Mouse (Mus musculus) hindbrain, embryonic 14.5 days (tissue): ENCODE data around the gene Vps13c. TPM values are rescaled to one million over a fixed set of nuclear protein-coding genes. Genes with fewer than 3 reads are reported as not detected.

ENCODE experiments used
- ATAC-seq: fragments of 200-750 bp; cut with Nextera tagmentation; 2 replicates; pipeline ENCODE4 v1.8.0; 2017; ENCODE audit warnings: moderate number of reproducible peaks, mild to moderate bottlenecking, moderate TSS enrichment, moderate library complexity; ENCODE audit not compliant: low FRiP score
- DNase-seq: peaks from one replicate; pipeline ENCODE4 v3.0.0-alpha.2; 2015; ENCODE audit warnings: low spot score
- H3K27ac ChIP-seq: fragments of 300-500 bp; sonication (generic); 2 replicates; pipeline ENCODE4 v1.5.1; 2014; ENCODE audit warnings: mild to moderate bottlenecking, moderate library complexity
- H3K27me3 ChIP-seq: fragments of 300-500 bp; sonication (generic); 2 replicates; pipeline ENCODE4 v1.6.1; 2014; ENCODE audit warnings: mild to moderate bottlenecking, low read length, mixed read lengths; ENCODE audit not compliant: control insufficient read depth, insufficient read depth
- H3K36me3 ChIP-seq: fragments of 300-500 bp; sonication (generic); replicated peaks from 2 replicates; pipeline ENCODE4 v1.6.1; 2014; ENCODE audit not compliant: control insufficient read depth, insufficient read depth
- H3K4me1 ChIP-seq: fragments of 300-500 bp; sonication (generic); replicated peaks from 2 replicates; pipeline ENCODE4 v1.6.1; 2014; ENCODE audit warnings: antibody characterized with exemption, low read length, mixed read lengths; ENCODE audit not compliant: control insufficient read depth, insufficient read depth
- H3K4me2 ChIP-seq: fragments of 300-500 bp; sonication (generic); replicated peaks from 2 replicates; pipeline ENCODE4 v1.6.1; 2014; ENCODE audit warnings: mild to moderate bottlenecking, moderate library complexity
- H3K4me3 ChIP-seq: fragments of 300-500 bp; sonication (generic); replicated peaks from 2 replicates; pipeline ENCODE4 v1.5.1; 2014; ENCODE audit warnings: mild to moderate bottlenecking, low read length
- H3K9ac ChIP-seq: fragments of 300-500 bp; sonication (generic); 2 replicates; pipeline ENCODE4 v1.6.1; 2014
- H3K9me3 ChIP-seq: fragments of 300-500 bp; sonication (generic); 2 replicates; pipeline ENCODE4 v1.6.1; 2016; ENCODE audit warnings: low read length; ENCODE audit not compliant: control insufficient read depth
- WGBS: fragments of 180-500 bp; shearing (Covaris S2); extraction: QIAGEN DNeasy Blood & Tissue Kit; methylation state at CpG from one replicate; pipeline ENCODE4 v1.1.7; 2014; 5-methylcytosine and 5-hydroxymethylcytosine counted together
- polyA plus RNA-seq: library from polyadenylated mRNA; unstranded; fragments of >200 nt; fragmentation: Nextera tagmentation; extraction: Ambion mirVana; gene quantifications from 2 replicates; pipeline ENCODE4 v1.2.1, GENCODE M21; 2014

Vps13c gene
- polyA plus RNA-seq, 1 experiment from 2014 or later: 15.0 TPM

- Histone ChIP-seq H3K9ac (no peak overlapping the region), H3K4me1 (no peaks in the 10 kb centered on the region; the same call in 1 of the 2 replicates), H3K27me3 (no peaks in the 10 kb centered on the region), H3K4me2 (no peak overlapping the region), H3K36me3 (peaks cover 56% of the 10 kb centered on the region), H3K9me3 (no peaks in the 10 kb centered on the region), H3K27ac (no peak overlapping the region), H3K4me3 (no peak overlapping the region)
- DNase-seq (no peak), ATAC-seq (no peak)
- WGBS: 90% methylated on average over 1 of the region's 1 CpGs
These were observed 53.3 kb downstream of the Vps13c start for GRCm38 (mm10) chr9:67893474-67893873.

GRCm38 (mm10) chr9:67896646-67897295, 56.6 kb downstream of the Vps13c start:
- whole genome bisulfite sequencing: 52% methylated on average over 12 of the region's 12 CpGs
- Histone ChIP-seq H3K36me3 (peaks cover 59% of the 10 kb centered on the region), H3K27ac (no peak overlapping the region), H3K4me1 (no peaks in the 10 kb centered on the region; the same call in 1 of the 2 replicates), H3K27me3 (no peaks in the 10 kb centered on the region), H3K4me3 (no peak overlapping the region), H3K9me3 (no peaks in the 10 kb centered on the region), H3K9ac (no peak overlapping the region), H3K4me2 (no peak overlapping the region)
- DNase-seq (no peak), ATAC-seq (no peak)

GRCm38 (mm10) chr9:67900398-67900797, 60.2 kb downstream of the Vps13c start:
- no peaks in the 10 kb centered on the region; the same call in 1 of the 2 replicates for H3K4me1 ChIP-seq
- H3K27ac ChIP-seq: no peak overlapping the region
- DNase-seq: no peak
- no peaks in the 10 kb centered on the region for H3K27me3 ChIP-seq
- WGBS: 62% methylated on average over 5 of the region's 5 CpGs
- no peak overlapping the region for H3K9ac ChIP-seq
- no peak for ATAC-seq
- H3K4me2 ChIP-seq: no peak overlapping the region
- H3K36me3 ChIP-seq: peaks cover 46% of the 10 kb centered on the region
- H3K4me3 ChIP-seq: no peak overlapping the region
- no peaks in the 10 kb centered on the region for H3K9me3 ChIP-seq

GRCm38 (mm10) chr9:67904355-67904754, 64.2 kb downstream of the Vps13c start:
- Histone ChIP-seq H3K27ac (no peak overlapping the region), H3K27me3 (no peaks in the 10 kb centered on the region), H3K4me2 (no peak overlapping the region), H3K9ac (no peak overlapping the region), H3K4me3 (no peak overlapping the region), H3K9me3 (no peaks in the 10 kb centered on the region), H3K4me1 (no peaks in the 10 kb centered on the region), H3K36me3 (peaks cover 66% of the 10 kb centered on the region)
- DNase-seq (no peak), ATAC-seq (no peak)
- WGBS: 69% methylated on average over 6 of the region's 6 CpGs

GRCm38 (mm10) chr9:67905541-67905940, 65.3 kb downstream of the Vps13c start:
- H3K9me3 ChIP-seq: no peaks in the 10 kb centered on the region
- no peaks in the 10 kb centered on the region for H3K27me3 ChIP-seq
- H3K27ac ChIP-seq: no peak overlapping the region
- DNase-seq: no peak
- 82% methylated on average over 2 of the region's 2 CpGs for WGBS
- H3K4me1 ChIP-seq: no peaks in the 10 kb centered on the region
- H3K4me3 ChIP-seq: no peak overlapping the region
- H3K4me2 ChIP-seq: no peak overlapping the region
- no peak overlapping the region for H3K9ac ChIP-seq
- ATAC-seq: no peak
- H3K36me3 ChIP-seq: peaks cover 75% of the 10 kb centered on the region

GRCm38 (mm10) chr9:67914681-67915080, 74.5 kb downstream of the Vps13c start:
- H3K4me3 ChIP-seq: no peak overlapping the region
- H3K36me3 ChIP-seq: peaks cover 72% of the 10 kb centered on the region
- DNase-seq (no peak), ATAC-seq (no peak)
- H3K27ac ChIP-seq: no peak overlapping the region
- H3K27me3 ChIP-seq: no peaks in the 10 kb centered on the region
- no peak overlapping the region for H3K4me2 ChIP-seq
- 91% methylated on average over 7 of the region's 7 CpGs for WGBS
- H3K9ac ChIP-seq: no peak overlapping the region
- no peaks in the 10 kb centered on the region for H3K9me3 ChIP-seq
- no peaks in the 10 kb centered on the region for H3K4me1 ChIP-seq

GRCm38 (mm10) chr9:67922350-67922749, 82.2 kb downstream of the Vps13c start:
- DNase-seq: peak; percentile 50
- Histone ChIP-seq H3K9ac (no peak overlapping the region), H3K4me3 (no peak overlapping the region), H3K36me3 (peaks cover 70% of the 10 kb centered on the region), H3K27ac (no peak overlapping the region), H3K4me2 (no peak overlapping the region), H3K9me3 (no peaks in the 10 kb centered on the region), H3K4me1 (no peaks in the 10 kb centered on the region), H3K27me3 (no peaks in the 10 kb centered on the region)
- 40% methylated on average over 5 of the region's 5 CpGs for WGBS
- no peak for ATAC-seq

GRCm38 (mm10) chr9:67930629-67931028, 90.4 kb downstream of the Vps13c start:
- Histone ChIP-seq H3K27me3 (no peaks in the 10 kb centered on the region), H3K4me3 (no peak overlapping the region), H3K9me3 (no peaks in the 10 kb centered on the region), H3K36me3 (peaks cover 77% of the 10 kb centered on the region), H3K27ac (no peak overlapping the region), H3K9ac (no peak overlapping the region), H3K4me2 (no peak overlapping the region), H3K4me1 (no peaks in the 10 kb centered on the region)
- no peak for ATAC-seq
- DNase-seq: no peak
- 83% methylated on average over 7 of the region's 7 CpGs for WGBS

- 53% methylated on average over 2 of the region's 2 CpGs for WGBS
- no peaks in the 10 kb centered on the region for H3K4me1 ChIP-seq
- no peak overlapping the region for H3K9ac ChIP-seq
- no peaks in the 10 kb centered on the region for H3K9me3 ChIP-seq
- H3K4me2 ChIP-seq: no peak overlapping the region
- ATAC-seq: no peak
- no peak overlapping the region for H3K4me3 ChIP-seq
- DNase-seq: no peak
- H3K27ac ChIP-seq: no peak overlapping the region
- H3K36me3 ChIP-seq: peaks cover 32% of the 10 kb centered on the region
- no peaks in the 10 kb centered on the region for H3K27me3 ChIP-seq
These were observed 97.1 kb downstream of the Vps13c start for GRCm38 (mm10) chr9:67937286-67937685.
